Mouse (Mus musculus) spleen, adult 2 months (tissue): ENCODE results near the gene Eif3c. TPM values are rescaled to one million over a fixed set of nuclear protein-coding genes. Genes with fewer than 3 reads are reported as not detected.
A peak's percentile ranks its signal among the peaks of the same experiment; 100 is the strongest.

Experiments used
- DNase-seq, 2 experiments: peaks; one replicate each; pipeline versions ENCODE4 v3.0.0 to v3.0.0-alpha.2; 2012 to 2021; ENCODE audit warnings: low spot score in 2 of 2, low read depth in 1 of 2
- H3K27ac ChIP-seq: fragments of 200-500 bp; 2 replicates; pipeline ENCODE4 v1.5.1; 2012; ENCODE audit warnings: low read length, inconsistent platforms; ENCODE audit not compliant: insufficient read depth
- H3K27me3 ChIP-seq: fragments of 200-500 bp; 2 replicates; pipeline ENCODE4 v1.6.1; 2012; ENCODE audit warnings: mild to moderate bottlenecking, moderate library complexity, low read length, inconsistent platforms; ENCODE audit not compliant: control insufficient read depth, insufficient read depth
- H3K36me3 ChIP-seq: fragments of 200-500 bp; 2 replicates; pipeline ENCODE4 v1.6.1; 2012; ENCODE audit warnings: mild to moderate bottlenecking, low read length, inconsistent platforms; ENCODE audit not compliant: control insufficient read depth, insufficient read depth
- H3K4me1 ChIP-seq: fragments of 200-500 bp; 2 replicates; pipeline ENCODE4 v1.6.1; 2011; ENCODE audit warnings: inconsistent platforms; ENCODE audit not compliant: control insufficient read depth, insufficient read depth, insufficient read length
- H3K4me3 ChIP-seq: fragments of 200-500 bp; 2 replicates; pipeline ENCODE4 v1.5.1; 2011; ENCODE audit warnings: mild to moderate bottlenecking, inconsistent platforms; ENCODE audit not compliant: insufficient read depth, insufficient read length; ENCODE audit errors: extremely low read depth
- CTCF ChIP-seq: fragments of 200-500 bp; IDR thresholded peaks from 2 replicates; pipeline ENCODE4 v1.5.1; 2011; ENCODE audit warnings: mild to moderate bottlenecking, inconsistent platforms; ENCODE audit not compliant: insufficient read depth, insufficient read length, insufficient replicate concordance; ENCODE audit errors: extremely low read depth
- POLR2A ChIP-seq: fragments of 200-500 bp; IDR thresholded peaks from 2 replicates; pipeline ENCODE4 v1.6.1; 2011; ENCODE audit warnings: low read depth, low read length, inconsistent platforms
- WGBS: fragments of 180-500 bp; shearing (Covaris S2); methylation state at CpG from one replicate; pipeline ENCODE4 v1.1.7; 2018; 5-methylcytosine and 5-hydroxymethylcytosine counted together
- polyA plus RNA-seq: library from polyadenylated mRNA; depleted of rRNA; stranded (reverse); fragments of >200 nt; gene quantifications from 2 replicates; pipeline ENCODE4 v1.2.3, GENCODE M21; 2012

The Eif3c gene
- polyA plus RNA-seq, 1 experiment: 61.0 TPM

DNA sequence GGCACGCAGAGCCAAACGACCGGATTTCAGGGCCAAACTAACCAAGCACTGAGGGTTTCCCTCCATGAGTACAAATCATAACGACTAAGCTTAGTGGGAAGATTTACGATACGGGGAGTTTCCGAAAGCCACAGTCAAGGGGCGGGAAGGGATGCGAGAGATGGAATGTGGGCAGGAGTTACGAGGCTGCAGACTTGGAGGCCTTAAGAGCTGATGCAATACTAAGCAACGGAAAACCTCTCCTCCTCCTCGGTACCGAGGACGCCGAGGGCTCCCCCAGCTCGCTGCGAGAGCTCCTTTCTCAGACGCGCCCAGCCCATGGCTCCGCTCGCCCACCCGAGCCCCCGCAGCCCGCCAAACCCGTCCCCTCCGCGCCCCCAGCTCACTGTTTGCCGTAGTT is 518 bp downstream of the Eif3c start:
- TF ChIP-seq POLR2A (no peak), CTCF (no peak)
- Histone ChIP-seq H3K27me3 (no peaks in the 10 kb centered on the region), H3K36me3 (peaks cover 28% of the 10 kb centered on the region), H3K27ac (peak overlapping the region; percentile 68), H3K4me3 (peak overlapping the region; percentile 91), H3K4me1 (no peaks in the 10 kb centered on the region)
- WGBS: under 1% methylated on average over 28 of the region's 28 CpGs
- no peak for DNase-seq

- no peak overlapping the region for H3K4me3 ChIP-seq
- H3K4me1 ChIP-seq: no peaks in the 10 kb centered on the region
- H3K27me3 ChIP-seq: no peaks in the 10 kb centered on the region
- 97% methylated on average over 5 of the region's 5 CpGs for WGBS
- TF ChIP-seq POLR2A (no peak), CTCF (no peak)
- DNase-seq: no peak
- no peak overlapping the region for H3K27ac ChIP-seq
- H3K36me3 ChIP-seq: peaks cover 67% of the 10 kb centered on the region
These were observed 9.6 kb downstream of the Eif3c start for GRCm38 (mm10) chr7:126556635-126557034.

DNA sequence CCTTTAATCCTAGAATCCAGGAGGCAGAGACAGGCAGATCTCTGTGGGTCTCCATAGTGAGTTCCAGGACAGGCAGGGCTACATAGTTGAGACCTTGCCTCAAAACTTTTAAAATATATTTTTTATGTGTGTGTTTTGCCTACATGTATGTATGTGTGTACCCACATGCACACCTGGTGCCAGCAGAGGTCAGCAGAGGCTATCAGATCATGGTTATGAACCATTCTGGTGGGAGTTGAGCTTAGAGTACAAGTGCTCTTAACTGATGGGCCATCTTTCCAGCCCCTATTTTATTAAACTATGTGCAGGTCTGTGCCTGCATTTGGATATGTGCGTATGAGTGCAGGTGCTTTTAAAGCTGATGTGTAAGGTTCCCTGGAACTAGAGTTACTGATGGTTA is 11.4 kb downstream of the Eif3c start:
- peak in 1 of 2 experiments; percentile 18 for DNase-seq
- Histone ChIP-seq H3K27me3 (no peaks in the 10 kb centered on the region), H3K4me1 (no peaks in the 10 kb centered on the region), H3K27ac (no peak overlapping the region), H3K4me3 (no peak overlapping the region), H3K36me3 (peaks cover 74% of the 10 kb centered on the region)
- 89% methylated on average over 1 of the region's 1 CpGs for WGBS
- TF ChIP-seq POLR2A (no peak), CTCF (no peak)

DNA sequence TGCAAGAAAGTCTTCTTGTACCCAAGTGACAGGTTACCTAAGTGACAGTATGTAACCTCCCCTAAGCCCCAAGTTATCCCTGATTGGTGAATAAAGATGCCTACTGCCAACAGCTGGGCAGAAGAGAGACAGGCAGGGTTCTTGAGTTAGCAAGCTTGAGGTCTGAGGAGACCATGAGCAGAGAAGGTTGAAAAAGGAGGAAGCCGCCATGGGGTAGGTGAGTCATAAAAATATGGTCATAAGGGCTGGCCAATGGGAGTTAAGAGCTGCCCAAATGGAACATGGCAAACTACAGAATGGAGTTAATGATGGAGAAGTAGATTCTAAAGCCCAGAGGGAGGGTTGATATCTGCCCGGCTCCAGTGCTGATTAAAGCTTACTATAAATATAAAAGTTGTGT is 20.6 kb downstream of the Eif3c start:
- Histone ChIP-seq H3K4me3 (no peak overlapping the region), H3K4me1 (no peaks in the 10 kb centered on the region), H3K27me3 (no peaks in the 10 kb centered on the region), H3K27ac (no peak overlapping the region), H3K36me3 (peaks cover 47% of the 10 kb centered on the region)
- TF ChIP-seq POLR2A (no peak), CTCF (no peak)
- DNase-seq: no peak
- WGBS: 87% methylated on average over 2 of the region's 2 CpGs

- peaks cover 15% of the 10 kb centered on the region for H3K36me3 ChIP-seq
- no peak for DNase-seq
- no peak overlapping the region for H3K27ac ChIP-seq
- H3K4me3 ChIP-seq: no peak overlapping the region
- H3K27me3 ChIP-seq: no peaks in the 10 kb centered on the region
- H3K4me1 ChIP-seq: no peaks in the 10 kb centered on the region
- WGBS: 76% methylated on average over 1 of the region's 1 CpGs
- no peak for TF ChIP-seq CTCF
These were observed 24.6 kb downstream of the Eif3c start for GRCm38 (mm10) chr7:126541661-126542060.

GRCm38 (mm10) chr7:126537820-126538585 is 28.2 kb downstream of the Eif3c start:
- no peak overlapping the region for H3K4me3 ChIP-seq
- no peak for TF ChIP-seq CTCF
- TF ChIP-seq POLR2A: no peak
- DNase-seq: peak in 1 of 2 experiments; percentile 32
- peaks cover 4% of the 10 kb centered on the region; the same call in 1 of the 2 replicates for H3K4me1 ChIP-seq
- H3K36me3 ChIP-seq: no peaks in the 10 kb centered on the region
- H3K27ac ChIP-seq: no peak overlapping the region
- 76% methylated on average over 5 of the region's 5 CpGs for WGBS
- peaks cover 5% of the 10 kb centered on the region for H3K27me3 ChIP-seq

DNA sequence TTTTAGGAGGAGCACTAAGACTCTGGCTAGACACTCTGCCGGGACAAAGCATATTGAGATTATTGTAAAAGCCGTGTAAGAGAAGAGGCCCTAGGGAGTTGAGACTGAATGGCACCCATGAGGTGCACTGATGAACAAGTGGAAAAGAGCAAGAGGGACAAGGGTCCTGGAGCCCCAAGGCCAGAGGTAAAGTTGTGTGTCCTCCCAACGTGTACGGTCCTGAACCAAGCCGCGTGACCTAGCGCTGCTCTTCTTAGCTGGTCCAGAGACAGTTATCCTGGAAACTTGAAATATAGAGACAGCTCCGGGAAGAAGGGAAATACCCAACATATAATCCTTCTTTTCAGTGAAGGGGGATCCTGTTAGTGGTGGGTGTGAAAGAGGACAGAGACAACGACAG is 29.7 kb downstream of the Eif3c start:
- TF ChIP-seq CTCF (no peak), POLR2A (no peak)
- 78% methylated on average over 9 of the region's 9 CpGs for WGBS
- H3K4me3 ChIP-seq: no peak overlapping the region

More for the DNA sequence above, 29.7 kb downstream of the Eif3c start:
- Histone ChIP-seq H3K27me3 (peaks cover 5% of the 10 kb centered on the region), H3K27ac (no peak overlapping the region), H3K36me3 (no peaks in the 10 kb centered on the region), H3K4me1 (peaks cover 4% of the 10 kb centered on the region; the same call in 1 of the 2 replicates)
- no peak for DNase-seq
